Mouse (Mus musculus): Measurements from ENCODE around the gene Fsd2.

- TF ChIP-seq CTCF (IDR thresholded peaks at IDR 0.05; ENCODE audit: borderline replicate concordance, extremely low read depth, insufficient read depth, insufficient read length): no peak; the same call in 1 of the 2 replicates
- TF ChIP-seq POLR2A (IDR thresholded peaks at IDR 0.05; ENCODE audit: borderline replicate concordance, extremely low read depth, insufficient read depth, insufficient read length, poor library complexity, severe bottlenecking): no peak
These were observed 16.8 kb upstream of the Fsd2 start for GRCm38 (mm10) chr7:81583512-81583911.

Measured in brain, embryonic 14.5 days (tissue).